Mouse (Mus musculus): Measurements from ENCODE around the gene Fam83f. TPM values are rescaled to one million over a fixed set of nuclear protein-coding genes. Genes with fewer than 3 reads are reported as not detected.
"Not testable (repeated sequence)": the region's sequence is repeated elsewhere in the genome, so short reads cannot be mapped to it uniquely, and the experiment has no call there.

Gene Fam83f
- total RNA-seq, 4 experiments from 2014 or later, result 0.28 to 0.50 (median 0.43) TPM

DNA sequence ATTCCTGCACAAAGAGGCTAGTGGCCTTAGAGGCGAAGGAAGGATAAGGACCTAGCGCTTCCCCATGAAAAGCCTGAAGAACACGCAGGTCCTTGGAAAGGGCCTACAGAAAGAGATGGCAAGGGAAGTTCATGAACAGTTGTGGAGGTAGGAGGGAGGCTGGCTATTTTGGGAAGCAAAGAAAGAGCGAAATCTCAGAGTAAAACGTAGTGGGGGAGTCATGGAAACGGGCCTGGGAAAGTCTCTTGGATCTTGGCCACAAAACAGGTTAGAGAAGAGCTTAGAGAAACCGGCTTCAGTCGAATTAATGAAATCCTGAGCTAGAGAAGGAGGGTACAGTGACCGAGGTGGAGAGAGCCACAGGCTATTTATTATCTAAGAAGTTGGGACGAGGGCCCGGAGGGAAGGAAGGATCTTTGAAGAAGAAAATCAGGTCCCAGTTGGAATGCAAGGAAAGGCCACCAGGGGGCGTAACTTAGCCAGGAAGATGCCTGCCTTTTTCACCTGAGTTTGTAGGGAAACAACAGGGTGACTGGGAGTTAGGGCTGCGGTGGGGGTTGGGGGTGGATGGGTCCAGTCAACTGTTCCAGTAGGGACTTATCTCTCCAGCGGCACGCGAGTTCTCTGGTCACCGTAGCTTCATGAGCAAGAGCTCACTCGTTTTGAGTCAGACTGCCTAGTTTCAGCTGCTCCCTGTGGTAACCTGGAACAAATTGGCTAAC, 34.3 kb downstream of the Fam83f start:
- DNase-seq (ENCODE audit: low spot score in 2 of 2), result peak; percentile 53 to 84

DNA sequence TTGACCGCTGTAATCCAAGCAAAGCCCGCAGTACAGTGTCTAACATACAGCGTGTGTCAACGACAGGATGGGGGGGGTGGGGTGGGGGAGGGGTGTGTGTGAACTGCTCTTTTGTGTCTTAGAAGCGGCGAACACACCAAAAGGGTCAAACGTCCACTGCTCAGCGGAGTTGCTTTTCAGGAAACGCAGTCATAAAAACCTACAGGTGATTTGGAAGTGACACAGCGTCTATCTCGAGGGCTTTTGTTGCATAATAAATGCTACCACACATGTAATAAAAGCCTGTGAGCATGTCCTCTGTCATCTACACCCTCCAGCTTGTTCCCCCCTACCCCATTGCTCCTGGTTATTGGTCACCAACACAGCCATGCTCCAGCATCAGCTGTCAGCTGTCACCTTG, 34.9 kb downstream of the Fam83f start:
- DNase-seq (ENCODE audit: low spot score in 2 of 2), result no peak

DNA sequence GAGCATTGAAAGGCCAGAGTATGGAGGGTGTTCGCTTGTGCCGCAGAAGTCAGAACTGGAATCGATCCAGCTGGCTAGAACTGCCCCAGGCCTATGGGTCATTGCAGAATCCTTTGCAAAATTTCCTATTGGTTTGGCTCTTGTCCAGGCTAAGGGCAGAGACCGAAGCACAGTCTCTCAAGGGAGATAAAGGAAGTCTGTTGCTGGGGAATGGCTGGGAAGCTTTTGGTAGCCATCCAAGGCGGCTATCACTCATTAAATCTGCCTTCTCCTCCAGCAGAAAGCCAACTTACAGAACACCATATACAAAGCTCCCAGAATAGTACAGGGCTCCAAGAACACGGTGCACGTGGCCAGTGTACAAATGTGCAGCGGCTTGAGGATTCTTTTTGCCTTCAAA, 35.4 kb downstream of the Fam83f start:
- DNase-seq (ENCODE audit: low spot score in 2 of 2), result peak in 1 of 2 experiments; percentile 44

DNA sequence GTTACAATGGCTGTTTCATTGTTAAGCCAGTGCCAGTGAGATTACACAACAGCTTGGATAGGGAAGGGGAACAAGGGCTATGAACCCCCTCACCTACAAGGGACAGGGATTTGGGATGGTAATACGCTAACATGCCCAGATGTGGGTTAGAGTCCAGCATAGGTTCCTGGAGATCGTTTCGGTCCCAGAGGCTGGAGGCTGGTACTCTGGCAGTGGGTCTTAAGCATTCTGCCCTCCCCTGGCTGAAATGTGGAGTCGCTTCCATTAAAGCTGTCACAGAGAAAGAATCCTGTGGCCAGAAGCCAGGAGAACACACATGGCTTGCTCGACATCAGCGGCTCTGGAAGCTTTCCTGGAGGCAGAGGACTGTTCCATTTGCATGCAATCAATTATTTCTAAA, 37.9 kb downstream of the Fam83f start:
- no peak for DNase-seq (ENCODE audit: low spot score in 2 of 2)

DNA sequence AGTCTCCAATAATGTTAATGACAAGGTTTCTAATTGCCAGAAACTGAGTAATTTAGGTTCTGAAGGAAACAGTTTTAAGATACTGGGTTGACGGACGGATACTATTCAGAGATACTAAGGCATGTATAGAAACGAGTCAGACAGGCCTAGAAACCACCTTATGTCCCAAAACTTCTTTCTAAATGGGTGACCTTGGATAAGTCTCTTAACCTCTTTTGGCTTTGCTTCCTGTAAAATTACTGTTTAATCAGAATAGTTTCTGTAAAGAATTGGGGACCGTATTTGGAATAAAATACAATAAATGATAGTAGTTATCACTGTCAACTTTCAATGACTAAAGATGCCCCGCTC, 38.6 kb downstream of the Fam83f start:
- DNase-seq (ENCODE audit: low spot score in 2 of 2), result no peak

DNA sequence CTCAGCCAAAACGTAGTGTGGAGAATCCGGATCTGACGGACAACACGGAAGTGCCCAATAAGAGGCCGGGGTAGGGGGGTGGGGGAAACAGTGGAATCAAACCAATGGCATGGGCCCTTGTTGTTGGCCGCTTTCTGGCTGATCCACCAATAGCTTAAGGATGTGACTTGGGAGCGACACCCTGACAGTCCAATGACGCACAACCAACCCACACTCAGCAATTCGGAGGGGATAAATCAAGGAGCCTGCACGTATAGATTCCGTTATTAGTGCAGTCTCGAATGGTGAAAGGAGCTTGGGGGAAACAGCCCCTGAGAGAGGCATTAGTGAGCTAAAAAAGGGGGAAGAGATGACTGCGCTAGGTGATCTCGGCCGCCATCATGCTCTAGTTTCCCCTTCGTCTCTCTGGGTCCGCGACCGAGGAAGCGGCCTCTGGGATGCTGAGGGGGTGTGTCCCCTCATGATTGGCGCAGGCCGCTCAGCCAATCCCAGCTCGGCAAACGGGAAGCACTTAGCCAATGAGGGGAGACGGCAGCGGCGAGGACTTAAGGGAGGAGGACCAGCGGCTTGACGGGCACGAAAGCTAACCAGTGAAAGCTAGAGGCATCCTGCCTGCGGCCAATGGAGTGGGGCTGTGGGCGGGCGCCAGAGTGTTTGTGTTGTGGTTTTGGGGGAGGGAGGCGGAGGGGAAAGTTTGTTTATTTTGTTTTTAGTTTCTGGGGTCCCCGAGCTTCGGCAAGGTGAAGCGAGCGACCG, 39.1 kb downstream of the Fam83f start, which contains the start of gene Tnrc6b:
TSS of gene Tnrc6b (plus strand) at position 706 of the 756 bp plus-strand sequence.
- peak; percentile 94 to 99 for DNase-seq (ENCODE audit: low spot score in 2 of 2)

DNA sequence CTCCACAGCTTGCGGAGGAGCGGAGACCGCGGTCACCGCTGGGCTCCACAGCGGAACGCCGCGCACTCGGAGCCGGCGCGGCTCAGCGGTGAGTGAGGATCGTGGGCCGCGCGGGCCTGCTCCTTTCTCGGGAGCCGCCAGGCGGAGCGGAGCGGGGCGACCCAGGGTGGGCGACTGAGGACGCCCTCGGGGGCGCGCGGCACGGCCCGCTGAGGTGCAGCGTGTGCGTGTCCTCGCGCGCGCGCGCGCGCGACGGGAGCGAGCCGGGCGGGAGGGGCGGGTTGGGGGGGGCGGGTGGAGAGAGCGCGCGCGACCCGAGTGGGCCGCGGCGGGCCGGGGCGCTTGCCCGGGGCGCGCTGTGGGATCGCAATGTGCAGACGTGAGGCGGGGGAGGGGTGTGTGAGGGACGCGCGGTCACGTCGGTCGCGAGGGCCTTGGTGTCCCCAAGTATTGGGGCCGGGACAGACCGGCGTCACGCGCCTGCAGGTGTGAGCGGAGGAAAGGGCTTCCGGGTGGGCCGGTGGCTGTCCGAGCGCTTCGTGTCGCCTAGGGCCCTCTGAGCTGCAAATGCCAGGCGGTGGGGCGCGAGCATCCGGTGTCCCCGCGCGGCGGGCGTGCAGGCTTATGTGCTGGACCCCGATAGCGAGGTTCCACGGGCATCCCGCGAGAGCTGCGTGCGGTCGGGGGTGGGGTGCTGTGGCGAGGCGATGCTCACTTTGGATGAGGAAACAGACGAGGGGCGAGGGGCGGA, 39.9 kb downstream of the Fam83f start:
- peak; percentile 60 to 67 for DNase-seq (ENCODE audit: low spot score in 2 of 2)

DNA sequence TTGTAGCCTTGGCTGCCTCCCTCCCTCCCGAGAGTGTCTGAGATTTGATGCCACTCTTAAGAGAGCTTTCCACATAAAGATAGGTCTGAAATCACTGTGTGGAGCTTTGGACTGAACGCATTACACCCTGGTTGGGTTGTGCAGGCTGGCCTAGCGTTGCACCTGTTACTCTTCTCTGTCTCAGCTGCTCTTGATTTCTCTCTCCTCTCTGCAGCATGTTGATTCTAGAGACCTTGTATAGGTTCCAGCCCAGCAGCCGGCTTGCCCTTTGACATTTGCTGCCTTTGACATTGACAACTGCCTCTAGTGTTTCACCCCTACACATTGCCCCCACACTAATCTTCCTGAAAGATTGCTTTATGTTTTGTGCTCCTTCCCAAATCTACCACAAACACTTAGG, 42.7 kb downstream of the Fam83f start:
- no peak for DNase-seq (ENCODE audit: low spot score in 2 of 2)

DNA sequence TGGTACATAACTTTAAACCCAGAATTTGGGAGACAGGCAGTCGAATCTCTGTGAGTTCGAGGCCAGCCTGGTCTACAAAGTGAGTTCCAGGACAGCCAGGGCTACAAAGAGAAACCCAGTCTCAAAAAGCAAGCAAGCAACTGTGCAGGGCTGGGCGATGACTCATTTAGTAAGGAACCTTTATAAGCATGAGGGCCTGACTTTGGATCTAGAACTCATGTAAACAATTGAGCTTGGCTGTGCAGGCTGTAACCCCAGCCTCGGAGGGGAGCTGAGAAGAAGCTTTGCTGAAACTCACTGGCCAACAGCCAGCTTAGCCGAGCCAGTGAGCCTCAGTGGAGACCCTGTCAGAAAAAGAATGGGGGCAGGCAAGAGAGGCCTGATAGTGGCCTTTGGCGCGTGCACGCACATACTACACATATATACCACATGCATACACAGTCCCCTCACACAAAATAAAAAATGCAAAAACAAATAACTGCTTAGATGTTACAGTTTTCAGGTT, 45.0 kb downstream of the Fam83f start:
- DNase-seq (ENCODE audit: low spot score in 2 of 2), result no peak

DNA sequence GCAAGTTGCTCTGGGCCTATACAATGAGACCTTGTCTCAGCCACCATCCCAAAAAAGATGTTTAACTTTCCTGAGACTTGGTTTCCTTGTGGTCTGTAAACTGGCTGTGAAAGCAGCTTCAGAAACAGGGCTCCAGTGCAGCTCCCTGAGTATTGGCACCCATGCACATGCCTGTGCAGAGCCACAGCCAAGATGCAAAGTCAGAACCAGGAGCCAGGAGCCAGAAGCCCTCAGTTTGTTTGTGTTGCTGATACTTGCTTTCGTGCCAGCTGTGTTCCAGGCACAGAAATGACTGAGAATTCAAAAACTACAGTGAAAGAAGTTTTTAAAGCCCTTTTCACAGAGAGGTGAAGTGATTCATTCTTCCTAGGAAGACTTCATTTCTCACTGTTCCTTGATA, 45.8 kb downstream of the Fam83f start:
- DNase-seq (ENCODE audit: low spot score in 2 of 2), result no peak

DNA sequence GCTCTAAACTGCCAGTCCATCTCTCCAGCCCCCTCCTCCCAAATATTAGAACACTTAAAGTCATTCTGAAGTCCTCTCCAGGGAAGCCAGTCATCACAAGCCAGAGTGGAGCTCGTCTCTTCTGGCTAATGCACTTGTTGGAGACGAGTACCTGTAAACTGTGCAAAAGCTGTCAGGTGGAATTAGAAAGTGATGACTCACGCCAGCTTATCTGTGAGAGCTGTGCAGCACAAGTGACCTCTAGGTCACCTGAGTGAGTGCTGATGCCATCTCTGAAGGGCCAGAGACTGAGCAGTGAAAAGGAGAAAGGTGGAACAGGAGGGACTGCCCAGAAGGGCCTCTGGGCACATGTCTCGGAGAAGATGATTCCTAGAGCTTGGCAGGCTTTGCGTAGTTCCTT, 48.6 kb downstream of the Fam83f start:
- DNase-seq (ENCODE audit: low spot score in 2 of 2), result no peak

DNA sequence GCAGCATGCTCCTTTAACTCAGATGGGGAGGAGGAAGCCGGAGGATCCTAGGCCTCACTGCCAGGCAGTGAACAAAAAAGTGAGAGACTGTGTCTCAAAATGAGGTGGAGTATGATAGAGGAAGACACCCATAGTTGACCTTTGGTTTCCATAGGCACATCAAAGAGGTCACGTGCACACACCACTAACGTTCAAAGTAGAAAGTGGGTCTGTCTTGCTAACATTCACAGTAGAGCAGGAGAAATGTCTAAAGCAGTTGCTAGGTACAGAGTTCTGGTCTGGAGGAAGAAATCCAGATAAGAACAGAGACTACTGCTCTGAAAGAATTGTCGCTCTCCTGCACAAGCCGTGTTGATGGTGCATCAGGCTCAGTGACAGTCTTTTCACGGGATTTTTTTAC, 50.2 kb downstream of the Fam83f start:
- no peak for DNase-seq (ENCODE audit: low spot score in 2 of 2)

DNA sequence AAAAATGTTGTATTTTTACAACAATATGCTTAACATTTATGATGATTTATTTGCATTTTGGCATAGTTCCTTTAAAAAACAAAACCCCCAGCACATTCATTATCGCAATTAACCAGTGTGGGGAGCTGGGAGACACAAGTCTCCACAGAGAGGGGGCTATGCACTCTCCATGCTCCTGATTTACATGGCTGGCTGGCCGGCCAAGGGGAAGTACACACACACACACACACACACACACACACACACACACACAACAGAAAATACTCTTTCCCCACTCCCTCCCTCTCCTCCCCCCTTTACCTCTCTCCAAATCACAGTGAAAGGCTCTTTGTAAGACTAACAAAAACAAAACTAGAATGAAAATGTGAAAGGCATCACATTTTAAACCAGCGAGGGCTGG, 50.7 kb downstream of the Fam83f start:
- no peak for DNase-seq (ENCODE audit: low spot score in 2 of 2)

DNA sequence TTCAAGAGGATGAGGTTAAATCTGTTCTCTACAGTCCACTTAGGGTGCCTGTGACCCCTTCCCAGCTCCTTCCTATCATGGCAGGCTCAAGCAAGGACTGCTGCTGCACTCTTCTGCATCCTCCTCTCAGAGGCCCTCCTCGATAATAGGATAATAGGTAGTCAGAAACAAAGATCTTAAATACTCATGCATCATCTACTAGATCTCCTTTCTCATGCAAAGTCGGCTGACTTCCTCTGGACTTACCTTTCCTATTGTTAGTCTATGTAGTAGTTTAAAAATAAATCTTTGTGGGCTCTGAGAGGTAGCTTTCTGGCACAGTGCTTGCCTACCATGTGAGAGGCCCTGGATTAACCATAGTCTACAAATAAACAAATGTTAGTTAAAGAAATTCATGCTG, 57.8 kb downstream of the Fam83f start:
- DNase-seq (ENCODE audit: low spot score in 2 of 2), result no peak

DNA sequence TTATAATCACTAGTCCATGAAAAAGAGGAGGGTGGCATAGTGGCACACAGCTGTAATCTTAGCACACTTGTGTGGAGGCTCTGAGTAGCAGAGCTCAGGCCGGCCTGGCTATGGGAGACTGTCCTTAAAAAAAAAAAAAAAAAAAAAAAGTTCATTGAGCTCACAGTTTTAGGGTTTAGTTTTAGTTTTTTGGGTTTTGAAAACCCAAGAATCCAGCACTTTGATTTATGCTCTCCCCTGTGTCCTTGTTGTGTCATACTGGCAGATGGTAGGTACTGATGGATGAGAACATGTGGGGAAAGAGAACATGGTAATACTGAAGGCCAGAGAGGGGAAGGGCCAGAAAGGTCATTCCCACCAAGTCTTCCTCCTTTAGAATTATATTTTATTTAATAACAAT, 59.4 kb downstream of the Fam83f start:
- DNase-seq (ENCODE audit: low spot score in 2 of 2), result no peak

DNA sequence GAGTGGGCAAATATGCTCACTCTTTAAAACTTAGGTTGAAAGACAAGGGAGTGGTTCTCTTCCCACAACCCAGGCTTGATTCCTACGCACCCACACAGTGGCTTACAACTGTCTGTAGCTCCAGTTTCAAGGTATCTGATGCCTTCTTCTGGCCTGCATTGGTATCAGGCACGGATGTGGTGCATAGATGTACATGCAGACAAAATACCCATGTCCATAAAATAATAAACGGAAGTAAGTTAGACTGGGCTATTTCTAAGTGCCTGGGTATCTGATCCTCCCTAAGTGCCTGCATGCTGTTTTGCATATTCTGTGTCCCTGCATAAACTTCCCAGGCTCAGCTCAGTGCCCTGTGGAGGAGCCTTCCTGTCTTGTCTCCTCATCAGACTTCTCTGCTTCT, 59.9 kb downstream of the Fam83f start:
- no peak for DNase-seq (ENCODE audit: low spot score in 2 of 2)

DNA sequence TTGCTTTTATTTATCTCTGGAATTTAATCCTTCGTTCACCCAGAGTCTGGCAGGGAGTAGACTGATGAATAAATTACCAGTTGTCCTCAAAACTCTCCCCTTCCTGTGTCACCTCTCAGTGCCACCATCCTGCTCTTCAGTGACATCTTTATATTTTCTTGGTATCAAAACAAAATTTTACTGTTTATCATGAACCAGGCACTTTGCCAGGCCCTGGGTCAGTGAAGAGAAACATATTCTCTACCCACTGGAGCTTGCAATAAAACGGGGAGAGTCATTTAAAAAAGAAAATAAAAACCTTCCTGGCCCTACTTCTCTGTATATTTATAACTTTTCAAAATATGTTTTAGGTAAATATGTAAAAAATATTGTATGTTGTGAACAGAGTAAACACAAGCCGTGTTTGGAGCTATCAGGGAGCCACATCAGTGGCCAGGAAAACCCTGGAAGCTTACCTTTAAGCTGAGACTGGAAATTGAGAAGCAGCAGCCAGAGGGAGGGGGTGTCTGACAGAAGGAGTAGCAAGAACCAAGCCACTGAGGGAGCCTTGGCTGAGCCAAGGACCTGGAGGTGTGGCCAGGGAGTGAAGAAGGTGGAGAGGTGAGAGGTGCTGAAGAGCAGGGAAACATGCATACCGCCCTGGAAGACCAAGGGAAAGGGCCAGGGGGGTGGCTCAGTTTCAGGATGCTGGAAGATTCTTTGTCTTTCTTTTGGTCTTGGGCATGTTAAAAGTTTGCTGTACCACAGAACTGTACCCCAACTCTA, 60.8 kb downstream of the Fam83f start:
- no peak for DNase-seq (ENCODE audit: low spot score in 2 of 2)

DNA sequence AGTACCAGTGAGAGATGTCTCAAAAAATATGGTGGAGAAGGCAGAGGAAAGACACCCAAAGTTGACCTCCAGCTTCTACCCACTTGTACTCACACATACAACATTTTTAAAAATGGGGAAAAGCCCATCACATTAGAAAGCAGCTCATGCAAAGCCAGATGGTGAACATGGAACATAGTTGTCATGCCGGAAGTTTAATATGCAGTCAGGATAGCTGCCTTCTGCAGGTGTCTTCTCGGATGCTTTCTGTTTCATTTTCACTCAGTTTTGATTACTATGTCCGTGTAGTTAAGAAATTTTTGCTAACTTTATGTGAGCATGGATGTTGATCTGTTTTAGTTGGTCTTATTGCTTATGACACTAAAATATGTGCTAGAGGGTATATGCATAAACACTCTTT, 63.7 kb downstream of the Fam83f start:
- no peak for DNase-seq (ENCODE audit: low spot score in 2 of 2)

DNA sequence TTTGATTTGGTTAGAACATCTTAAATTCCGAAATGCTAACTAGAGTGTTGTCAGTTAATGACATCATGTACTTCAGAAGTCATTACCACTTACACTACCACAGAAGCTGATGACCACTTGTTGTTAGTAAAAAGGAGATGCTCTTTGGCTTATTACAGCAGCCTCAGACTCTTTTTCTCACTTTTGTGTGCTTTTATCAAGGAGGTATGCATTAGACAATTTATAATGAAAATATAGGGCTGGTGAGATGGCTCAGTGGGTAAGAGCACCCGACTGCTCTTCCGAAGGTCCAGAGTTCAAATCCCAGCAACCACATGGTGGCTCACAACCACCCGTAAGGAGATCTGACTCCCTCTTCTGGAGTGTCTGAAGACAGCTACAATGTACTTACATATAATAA, 64.1 kb downstream of the Fam83f start:
- DNase-seq (ENCODE audit: low spot score in 2 of 2), result not testable (repeated sequence)

DNA sequence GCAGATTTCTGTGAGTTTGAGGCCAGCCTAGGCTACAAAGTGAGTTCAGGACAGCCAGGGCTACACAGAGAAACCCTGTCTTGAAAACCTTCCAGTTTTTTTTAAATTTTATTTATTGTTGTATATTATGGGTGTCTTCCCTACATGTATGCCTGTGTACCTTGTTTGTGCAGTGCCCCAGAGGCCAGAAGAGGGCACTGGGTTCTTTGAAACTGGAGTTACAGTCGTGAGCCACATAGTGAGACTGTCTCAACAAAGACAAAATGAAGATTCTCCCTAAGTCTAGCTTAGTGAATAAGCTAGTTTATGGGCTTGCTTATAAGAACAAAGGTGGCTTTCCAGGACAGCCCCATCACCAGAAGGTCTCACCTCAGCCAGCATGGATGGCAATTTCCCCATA, 64.9 kb downstream of the Fam83f start:
- no peak for DNase-seq (ENCODE audit: low spot score in 2 of 2)

DNA sequence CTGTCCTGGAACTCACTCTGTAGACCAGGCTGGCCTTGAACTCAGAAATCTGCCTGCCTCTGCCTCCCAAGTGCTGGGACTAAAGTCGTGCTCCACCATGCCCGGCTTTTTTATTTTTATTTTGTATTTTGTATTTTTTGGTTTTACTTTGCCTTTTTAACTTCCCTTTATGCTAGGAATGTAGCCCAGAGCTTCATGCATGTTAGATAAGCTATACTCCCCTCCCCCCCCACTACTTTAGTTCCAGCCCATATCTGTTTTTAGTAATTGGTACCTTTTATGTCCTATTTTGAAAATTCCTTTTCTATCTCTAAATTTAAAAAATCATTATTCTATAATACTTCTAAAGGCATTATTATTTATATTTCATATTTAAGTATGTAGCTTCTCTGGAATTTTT, 66.6 kb downstream of the Fam83f start:
- DNase-seq (ENCODE audit: low spot score in 2 of 2), result no peak

All from left cerebral cortex, adult 8-10 months (tissue).